Mouse (Mus musculus) cerebellum, adult 11-12 months (tissue): ENCODE results near the gene Mfsd9.

Experiments used
- DNase-seq: peaks from one replicate; pipeline ENCODE4 v3.0.0; 2022

The Mfsd9 gene

GRCm38 (mm10) chr1:40790324-40791141, at the start of gene Mfsd9:
Gene Mfsd9, minus strand, starts transcription at chr1:40790687.
- peak; percentile 61 for DNase-seq

- no peak for DNase-seq
Measured at GRCm38 (mm10) chr1:40835468-40835867, 45.0 kb upstream of the Mfsd9 start.

- DNase-seq: no peak
Measured at GRCm38 (mm10) chr1:40830712-40831507, 40.4 kb upstream of the Mfsd9 start.

- peak; percentile 5 for DNase-seq
Measured at GRCm38 (mm10) chr1:40829213-40829914, 38.9 kb upstream of the Mfsd9 start.

GRCm38 (mm10) chr1:40825826-40826225, 35.3 kb upstream of the Mfsd9 start:
- DNase-seq: no peak

GRCm38 (mm10) chr1:40824936-40825335, 34.4 kb upstream of the Mfsd9 start:
- DNase-seq: no peak

GRCm38 (mm10) chr1:40824517-40824916, 34.0 kb upstream of the Mfsd9 start:
- no peak for DNase-seq

GRCm38 (mm10) chr1:40815071-40815845, 24.8 kb upstream of the Mfsd9 start:
- DNase-seq: no peak

GRCm38 (mm10) chr1:40808643-40809042, 18.2 kb upstream of the Mfsd9 start:
- no peak for DNase-seq

- no peak for DNase-seq
Measured at GRCm38 (mm10) chr1:40805891-40806290, 15.4 kb upstream of the Mfsd9 start.

GRCm38 (mm10) chr1:40805351-40805750, 14.9 kb upstream of the Mfsd9 start, which contains the start of gene Tmem182:
Gene Tmem182, plus strand, starts transcription at chr1:40805601.
- DNase-seq: no peak

GRCm38 (mm10) chr1:40804118-40804517, 13.6 kb upstream of the Mfsd9 start:
- DNase-seq: no peak

GRCm38 (mm10) chr1:40802759-40803158, 12.3 kb upstream of the Mfsd9 start:
- no peak for DNase-seq

- no peak for DNase-seq
Measured at GRCm38 (mm10) chr1:40800908-40801307, 10.4 kb upstream of the Mfsd9 start.

GRCm38 (mm10) chr1:40799121-40799520, 8.6 kb upstream of the Mfsd9 start:
- no peak for DNase-seq

GRCm38 (mm10) chr1:40797348-40797747, 6.9 kb upstream of the Mfsd9 start:
- DNase-seq: peak; percentile 13

GRCm38 (mm10) chr1:40795508-40795907, 5.0 kb upstream of the Mfsd9 start:
- no peak for DNase-seq

- no peak for DNase-seq
Measured at GRCm38 (mm10) chr1:40789666-40790233, 737 bp downstream of the Mfsd9 start.

- no peak for DNase-seq
Measured at GRCm38 (mm10) chr1:40788956-40789355, 1.5 kb downstream of the Mfsd9 start.

GRCm38 (mm10) chr1:40785876-40786445, 4.5 kb downstream of the Mfsd9 start:
- DNase-seq: no peak

GRCm38 (mm10) chr1:40784306-40784705, 6.2 kb downstream of the Mfsd9 start:
- no peak for DNase-seq

- no peak for DNase-seq
Measured at GRCm38 (mm10) chr1:40783450-40783849, 7.0 kb downstream of the Mfsd9 start.
